Mouse (Mus musculus): ENCODE data around the gene Hsf5. TPM values are rescaled to one million over a fixed set of nuclear protein-coding genes. Genes with fewer than 3 reads are reported as not detected.
A peak's percentile ranks its signal among the peaks of the same experiment; 100 is the strongest.

Hsf5 gene
- 0.27 and 0.41 TPM in 2 replicates for polyA plus RNA-seq (2016; fragmentation: Nextera tagmentation; extraction: Ambion mirVana)

DNA sequence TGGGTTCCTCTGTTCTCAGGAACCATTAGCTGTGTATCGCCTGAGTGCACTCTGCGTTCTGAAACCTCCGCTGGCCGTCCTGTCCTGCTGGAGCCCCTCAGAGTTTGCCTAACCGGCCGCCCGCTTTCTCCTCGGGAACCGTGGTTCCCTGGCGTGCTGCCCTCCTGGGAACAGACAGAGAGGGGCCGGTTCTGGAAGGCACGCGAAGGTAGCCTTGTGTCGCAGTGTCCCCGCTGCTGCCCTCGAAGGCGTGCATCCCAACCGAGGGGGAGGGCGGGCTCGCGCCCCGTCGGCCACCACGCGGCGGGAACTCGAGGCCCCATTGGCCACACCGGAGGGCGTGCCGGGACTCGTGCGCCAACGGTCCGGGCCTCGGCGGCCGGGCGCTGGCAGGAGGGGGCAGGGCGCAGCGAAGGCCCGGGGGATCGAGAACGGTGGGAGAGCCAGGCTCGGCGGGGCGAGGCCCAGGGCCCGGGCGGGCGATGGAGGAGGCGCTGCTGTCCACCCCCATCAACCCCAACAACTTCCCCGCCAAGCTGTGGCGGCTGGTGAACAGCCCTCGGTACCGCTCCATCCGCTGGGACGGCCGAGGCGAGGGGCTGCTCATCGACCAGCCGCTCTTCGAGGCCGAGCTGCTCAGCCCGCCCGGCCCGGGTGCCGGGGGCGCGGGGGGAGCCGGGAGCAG is at the start of gene Hsf5:
TSS of gene Hsf5 (plus strand) at position 375 of the 685 bp plus-strand sequence.
- H3K4me3 ChIP-seq, result no peak within 1 kb of the TSS
- H3K36me3 ChIP-seq (replicated peaks), result peaks cover 92% of the 10 kb centered on the region
- WGBS, result 90% methylated on average over 69 of the region's 69 CpGs
- DNase-seq (ENCODE audit: low spot score), result no peak
- H3K9me3 ChIP-seq, result peaks cover 11% of the 10 kb centered on the region
- H3K27me3 ChIP-seq (replicated peaks; ENCODE audit: low read depth, poor library complexity, severe bottlenecking), result no peaks in the 10 kb centered on the region
- H3K4me1 ChIP-seq, result no peaks in the 10 kb centered on the region
- H3K27ac ChIP-seq (replicated peaks), result no peak within 1 kb of the TSS

DNA sequence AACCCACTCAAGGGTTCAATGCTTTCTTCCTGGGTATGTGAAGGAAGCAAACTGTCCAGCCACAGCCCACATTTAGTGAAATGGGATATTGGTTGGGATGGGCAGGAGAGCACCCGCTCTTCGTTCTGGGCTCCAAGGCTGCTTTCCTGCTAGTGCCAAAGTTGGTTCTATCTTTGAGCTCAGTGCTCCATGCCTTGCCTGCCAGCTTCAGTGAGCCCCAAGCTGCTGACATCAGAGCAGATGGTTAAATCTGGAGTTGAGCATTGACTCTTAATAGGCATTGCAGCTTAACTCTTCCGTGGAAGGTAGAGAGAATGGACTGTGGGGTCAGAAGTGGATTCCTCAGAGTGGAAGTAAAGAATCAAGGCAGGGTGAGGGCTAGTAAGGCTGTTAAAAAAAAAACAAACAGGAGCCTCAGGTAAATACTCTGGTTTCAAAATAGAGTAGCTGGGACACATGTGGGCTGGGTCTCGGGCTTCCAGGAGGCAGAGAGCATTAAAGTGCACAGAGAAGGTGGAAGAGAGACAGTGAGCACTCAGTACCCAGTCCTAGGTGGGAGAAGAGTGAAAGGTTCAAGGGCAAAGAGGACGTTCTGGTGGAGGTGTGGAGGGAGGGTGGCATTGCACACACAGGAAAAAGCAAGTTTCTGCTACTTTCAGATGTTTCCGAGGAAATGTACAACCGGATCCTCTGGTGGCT is 48.6 kb upstream of the Hsf5 start, which contains the start of gene Sept4:
TSS of gene Sept4 (plus strand) at position 649 of the 699 bp plus-strand sequence.
- no peaks in the 10 kb centered on the region for H3K36me3 ChIP-seq (replicated peaks)
- no peaks in the 10 kb centered on the region for H3K27me3 ChIP-seq (replicated peaks; ENCODE audit: low read depth, poor library complexity, severe bottlenecking)
- no peak within 1 kb of the TSS for H3K27ac ChIP-seq (replicated peaks)
- H3K4me1 ChIP-seq, result peaks cover 25% of the 10 kb centered on the region
- H3K4me3 ChIP-seq, result no peak within 1 kb of the TSS
- 84% methylated on average over 7 of the region's 7 CpGs for WGBS
- H3K9me3 ChIP-seq, result no peaks in the 10 kb centered on the region
- no peak for DNase-seq (ENCODE audit: low spot score)

DNA sequence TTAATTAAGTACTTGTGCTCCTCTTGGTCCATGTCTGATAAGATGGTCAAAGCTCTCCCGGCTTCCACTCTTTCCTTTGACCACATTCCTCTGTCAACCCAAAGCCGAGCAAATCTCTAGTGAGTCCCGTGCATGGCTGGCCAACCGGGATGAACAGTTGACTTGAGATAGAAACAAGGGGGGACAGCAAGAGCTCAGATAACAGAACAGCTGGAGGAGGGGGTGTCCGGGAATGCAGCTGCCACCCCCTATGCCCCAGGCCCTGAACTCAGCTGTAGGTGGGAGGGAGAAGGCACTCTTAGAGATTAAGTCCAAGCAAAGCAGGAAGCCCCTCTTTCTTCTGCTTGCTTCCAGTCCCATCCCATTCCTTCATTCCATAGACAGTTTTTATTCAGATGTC is 46.2 kb upstream of the Hsf5 start:
- H3K27me3 ChIP-seq (replicated peaks; ENCODE audit: low read depth, poor library complexity, severe bottlenecking), result no peaks in the 10 kb centered on the region
- no peak overlapping the region for H3K4me3 ChIP-seq
- no peak overlapping the region for H3K27ac ChIP-seq (replicated peaks)
- H3K9me3 ChIP-seq, result no peaks in the 10 kb centered on the region
- H3K4me1 ChIP-seq, result peaks cover 41% of the 10 kb centered on the region
- no peak for DNase-seq (ENCODE audit: low spot score)
- H3K36me3 ChIP-seq (replicated peaks), result no peaks in the 10 kb centered on the region
- WGBS, result 59% methylated on average over 5 of the region's 5 CpGs

DNA sequence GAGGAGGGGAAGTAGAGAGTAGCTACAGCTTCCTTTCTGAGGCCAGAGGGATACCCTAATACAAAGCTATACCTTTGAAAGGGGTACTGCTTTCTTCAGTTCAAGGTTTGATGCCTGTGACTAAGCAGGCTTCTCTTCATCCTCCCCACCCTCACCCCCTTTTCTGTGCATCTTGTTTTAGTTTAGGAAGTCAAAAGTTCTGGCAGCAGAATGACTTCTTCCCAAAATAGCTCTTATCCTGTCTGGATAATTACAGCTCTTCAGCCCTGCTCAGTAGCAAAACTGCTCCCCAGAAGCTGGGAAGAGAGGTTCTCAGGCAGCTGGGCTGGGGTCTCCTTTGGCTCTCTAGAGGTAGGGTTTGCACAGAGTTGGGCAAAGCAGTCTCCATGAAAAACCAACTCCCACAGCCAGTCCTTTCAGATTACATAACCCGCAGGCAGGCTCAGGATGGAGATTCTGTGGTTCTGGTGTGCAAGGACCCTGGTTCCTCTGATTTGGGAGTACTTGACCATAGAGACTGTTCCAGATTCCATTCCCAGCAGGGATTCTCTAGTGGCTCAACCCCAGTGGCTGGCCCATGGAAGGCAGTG is 45.5 kb upstream of the Hsf5 start:
- no peaks in the 10 kb centered on the region for H3K9me3 ChIP-seq
- H3K4me3 ChIP-seq, result no peak overlapping the region
- WGBS, result 89% methylated on average over 1 of the region's 1 CpGs
- H3K36me3 ChIP-seq (replicated peaks), result no peaks in the 10 kb centered on the region
- H3K4me1 ChIP-seq, result peaks cover 41% of the 10 kb centered on the region
- DNase-seq (ENCODE audit: low spot score), result no peak
- no peak overlapping the region for H3K27ac ChIP-seq (replicated peaks)
- peaks cover 4% of the 10 kb centered on the region for H3K27me3 ChIP-seq (replicated peaks; ENCODE audit: low read depth, poor library complexity, severe bottlenecking)

DNA sequence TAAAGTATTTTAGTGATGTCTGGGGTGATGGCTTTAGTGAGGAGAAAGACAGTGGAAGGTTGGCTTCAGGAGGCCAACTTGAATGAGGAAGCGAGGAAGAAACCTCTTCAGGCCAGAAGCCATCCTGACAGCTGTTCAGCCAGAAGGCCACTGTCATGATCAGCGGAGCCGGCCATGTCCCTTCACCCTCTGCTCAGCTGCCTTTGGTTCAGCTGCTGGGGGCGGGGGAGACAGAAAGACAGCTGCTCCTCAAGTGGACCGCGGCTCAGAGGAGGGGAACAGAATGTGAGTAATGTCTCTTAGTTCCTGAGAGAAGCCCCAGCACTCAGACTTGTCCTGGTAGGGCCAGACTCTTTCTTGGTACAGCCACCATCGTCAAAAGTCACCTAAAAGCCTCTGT is 43.2 kb upstream of the Hsf5 start:
- Histone ChIP-seq H3K9me3 (no peaks in the 10 kb centered on the region), H3K27me3 (replicated peaks; ENCODE audit: low read depth, poor library complexity, severe bottlenecking) (peaks cover 20% of the 10 kb centered on the region), H3K27ac (replicated peaks) (no peak overlapping the region), H3K4me1 (peaks cover 57% of the 10 kb centered on the region), H3K4me3 (no peak overlapping the region), H3K36me3 (replicated peaks) (no peaks in the 10 kb centered on the region)
- peak; percentile 9 for DNase-seq (ENCODE audit: low spot score)
- 78% methylated on average over 7 of the region's 7 CpGs for WGBS

DNA sequence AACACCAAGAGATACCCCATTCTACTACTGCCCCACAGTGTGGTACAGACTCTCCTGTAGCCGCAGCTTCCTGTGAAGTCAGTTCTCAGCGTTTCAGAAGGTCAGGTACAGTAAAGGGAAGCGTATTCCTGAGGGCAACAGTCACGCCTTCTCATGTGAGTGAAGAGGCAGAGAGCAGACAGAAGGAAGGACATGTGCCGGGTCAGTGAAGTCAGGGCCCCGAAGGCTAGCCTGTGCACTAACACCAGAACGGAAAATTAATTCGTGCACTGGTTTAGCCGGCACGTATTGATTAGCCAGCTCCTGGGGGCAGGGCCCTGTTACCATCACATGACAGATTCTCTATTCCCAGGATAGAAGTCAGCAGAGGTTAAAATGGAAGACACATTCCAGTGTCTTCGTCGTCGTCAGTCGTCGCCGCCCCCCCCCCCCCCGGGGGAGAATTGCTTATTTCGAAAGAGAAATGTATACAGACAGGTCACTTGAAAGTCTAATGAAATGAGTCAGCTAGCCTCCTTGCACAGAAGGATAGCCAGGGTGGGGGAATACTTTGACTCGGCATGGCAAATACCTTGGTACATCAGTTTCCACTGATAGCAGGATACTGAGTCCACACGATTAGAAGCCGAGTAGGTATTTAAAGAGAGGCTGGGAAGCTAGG is 42.3 kb upstream of the Hsf5 start:
- Histone ChIP-seq H3K9me3 (no peaks in the 10 kb centered on the region), H3K4me3 (no peak overlapping the region), H3K27me3 (replicated peaks; ENCODE audit: low read depth, poor library complexity, severe bottlenecking) (peaks cover 29% of the 10 kb centered on the region), H3K27ac (replicated peaks) (no peak overlapping the region), H3K36me3 (replicated peaks) (no peaks in the 10 kb centered on the region), H3K4me1 (peaks cover 66% of the 10 kb centered on the region)
- 70% methylated on average over 21 of the region's 21 CpGs for WGBS
- peak; percentile 7 for DNase-seq (ENCODE audit: low spot score)

DNA sequence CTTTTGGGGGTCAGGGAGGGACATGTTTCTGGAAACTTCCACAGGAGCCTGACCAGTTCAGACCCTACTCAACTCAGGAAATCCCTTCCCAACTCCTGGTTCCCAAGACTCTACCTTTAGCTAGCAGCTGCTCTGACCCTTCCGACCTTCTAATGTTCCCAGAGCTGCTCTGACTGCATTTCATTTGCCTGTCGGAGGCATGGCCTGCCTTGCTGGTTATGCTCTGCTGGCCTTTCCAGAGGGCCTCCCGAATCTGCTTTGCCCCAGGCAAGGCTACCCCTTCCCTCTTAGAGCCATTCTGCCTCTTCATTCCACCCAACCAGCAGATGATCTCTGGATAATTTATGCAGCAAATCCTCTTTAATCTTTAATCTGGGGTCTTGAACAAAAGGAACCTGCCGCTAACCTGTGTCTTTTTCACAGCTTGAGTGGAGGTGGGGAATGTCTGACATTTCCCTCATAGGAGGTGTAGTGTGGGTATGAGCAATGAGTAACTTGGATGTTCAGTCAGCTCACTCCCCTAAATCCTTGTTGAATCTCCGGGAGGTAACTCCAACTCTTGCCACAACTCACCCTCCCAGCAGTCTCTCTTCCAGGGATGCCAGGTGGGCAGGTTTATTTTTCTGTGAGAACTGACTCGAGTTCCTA is 39.2 kb upstream of the Hsf5 start:
- H3K27me3 ChIP-seq (replicated peaks; ENCODE audit: low read depth, poor library complexity, severe bottlenecking), result peaks cover 43% of the 10 kb centered on the region
- WGBS, result 9% methylated on average over 6 of the region's 6 CpGs

DNA sequence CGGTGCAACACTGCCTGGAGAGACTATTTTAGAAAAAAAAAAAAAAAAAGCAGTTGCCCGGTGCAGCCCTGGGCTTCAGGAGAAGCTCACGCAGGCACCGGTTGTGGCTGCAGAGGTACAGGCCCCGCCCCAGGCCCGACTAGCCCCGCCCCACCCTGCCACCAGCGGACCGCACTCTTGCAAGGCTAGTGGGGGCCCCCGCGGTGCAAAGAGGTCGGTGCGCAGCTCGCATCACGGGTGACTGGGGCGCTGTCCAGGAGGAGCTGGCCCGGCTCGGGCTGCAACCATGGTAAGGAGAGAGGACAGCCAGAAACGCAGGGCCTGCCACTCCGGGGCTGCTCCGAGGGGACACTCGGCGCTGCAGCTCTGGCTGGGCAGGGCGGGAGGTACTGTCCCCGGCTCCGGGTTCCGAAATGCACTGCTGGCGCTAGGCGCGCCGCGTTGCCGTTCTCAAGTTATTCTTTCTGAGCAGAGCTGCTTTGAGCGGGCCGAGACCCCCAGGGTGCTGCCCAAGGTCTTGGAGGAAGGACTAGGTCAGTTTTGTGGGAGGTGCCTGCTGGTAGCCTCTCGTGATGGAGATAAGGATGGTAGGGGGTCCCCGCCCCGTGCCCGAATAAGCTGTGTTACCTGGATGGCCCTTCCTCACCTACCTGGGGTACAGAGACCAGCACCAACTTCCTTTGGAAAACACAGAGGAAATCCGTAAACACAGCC is 38.6 kb upstream of the Hsf5 start:
- peaks cover 43% of the 10 kb centered on the region for H3K27me3 ChIP-seq (replicated peaks; ENCODE audit: low read depth, poor library complexity, severe bottlenecking)
- H3K27ac ChIP-seq (replicated peaks), result peak overlapping the region; percentile 70
- no peaks in the 10 kb centered on the region for H3K9me3 ChIP-seq
- WGBS, result under 1% methylated on average over 40 of the region's 40 CpGs
- no peaks in the 10 kb centered on the region for H3K36me3 ChIP-seq (replicated peaks)
- DNase-seq (ENCODE audit: low spot score), result peak; percentile 79
- H3K4me1 ChIP-seq, result peaks cover 51% of the 10 kb centered on the region
- peak overlapping the region; percentile 72 for H3K4me3 ChIP-seq

More for the DNA sequence above, 39.2 kb upstream of the Hsf5 start:
- H3K36me3 ChIP-seq (replicated peaks), result no peaks in the 10 kb centered on the region
- no peaks in the 10 kb centered on the region for H3K9me3 ChIP-seq
- peak overlapping the region; percentile 72 for H3K4me3 ChIP-seq
- H3K27ac ChIP-seq (replicated peaks), result peak overlapping the region; percentile 70; the same call in 1 of the 2 replicates
- H3K4me1 ChIP-seq, result peaks cover 53% of the 10 kb centered on the region
- DNase-seq (ENCODE audit: low spot score), result peak; percentile 8

DNA sequence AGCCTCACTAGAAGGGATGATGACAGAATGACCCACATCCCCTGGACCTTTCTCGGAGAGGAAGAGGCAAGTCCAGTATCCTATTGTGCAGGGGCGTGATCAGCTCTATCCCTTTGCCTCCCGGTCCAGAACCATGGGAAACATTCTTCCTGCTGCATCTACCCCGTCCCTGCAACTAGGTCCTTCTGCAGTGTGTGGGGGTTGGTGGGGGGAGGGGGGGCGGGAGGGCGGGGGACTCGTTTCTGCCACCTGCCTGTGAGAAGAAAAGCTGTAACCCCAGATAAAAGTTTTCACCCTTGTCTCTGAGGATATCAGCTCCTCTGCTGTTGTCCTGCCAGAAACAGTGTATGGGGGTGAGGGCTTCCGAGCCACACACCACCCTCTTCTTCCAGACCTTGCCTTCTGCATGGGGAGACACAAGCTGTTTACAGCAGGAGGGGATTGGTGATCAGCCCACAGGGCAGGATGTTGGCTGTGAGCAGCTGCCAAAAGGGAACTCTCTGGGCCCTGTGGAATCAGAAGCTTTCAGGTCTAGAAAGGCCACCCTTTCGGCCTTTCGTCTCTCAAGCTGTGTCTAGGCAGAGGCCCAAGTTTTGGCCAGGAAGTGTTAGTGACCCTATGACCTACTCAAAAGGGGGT is 37.9 kb upstream of the Hsf5 start:
- WGBS, result 17% methylated on average over 10 of the region's 10 CpGs
- peaks cover 43% of the 10 kb centered on the region for H3K27me3 ChIP-seq (replicated peaks; ENCODE audit: low read depth, poor library complexity, severe bottlenecking)
- peak; percentile 33 for DNase-seq (ENCODE audit: low spot score)
- H3K36me3 ChIP-seq (replicated peaks), result no peaks in the 10 kb centered on the region
- peak overlapping the region; percentile 72 for H3K4me3 ChIP-seq
- H3K4me1 ChIP-seq, result peaks cover 44% of the 10 kb centered on the region
- H3K9me3 ChIP-seq, result no peaks in the 10 kb centered on the region
- no peak overlapping the region for H3K27ac ChIP-seq (replicated peaks)

DNA sequence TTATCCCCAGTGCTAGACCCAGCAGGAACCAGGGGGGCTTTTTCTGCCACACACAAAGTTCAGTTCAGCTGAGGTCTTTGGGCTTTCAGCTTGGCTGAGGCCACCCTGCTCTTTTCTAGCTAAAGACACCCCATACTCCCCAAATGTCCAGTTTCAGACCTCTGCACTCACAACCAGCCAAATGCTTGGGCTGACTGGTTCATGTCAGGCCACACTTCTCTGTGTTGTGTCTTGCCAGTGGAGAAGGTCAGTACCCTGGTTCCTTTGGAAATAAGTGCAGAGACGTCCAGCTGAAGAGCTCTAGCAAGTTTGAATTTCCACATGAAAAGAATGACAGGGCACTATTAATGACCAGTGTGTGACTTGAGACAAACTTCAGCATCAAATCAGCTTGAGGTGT is 37.3 kb upstream of the Hsf5 start:
- WGBS, result 52% methylated on average over 1 of the region's 1 CpGs
- peaks cover 43% of the 10 kb centered on the region for H3K27me3 ChIP-seq (replicated peaks; ENCODE audit: low read depth, poor library complexity, severe bottlenecking)
- H3K27ac ChIP-seq (replicated peaks), result no peak overlapping the region
- no peak for DNase-seq (ENCODE audit: low spot score)
- H3K36me3 ChIP-seq (replicated peaks), result no peaks in the 10 kb centered on the region
- H3K4me3 ChIP-seq, result peak overlapping the region; percentile 72; the same call in 1 of the 2 replicates
- H3K9me3 ChIP-seq, result no peaks in the 10 kb centered on the region
- peaks cover 40% of the 10 kb centered on the region for H3K4me1 ChIP-seq

DNA sequence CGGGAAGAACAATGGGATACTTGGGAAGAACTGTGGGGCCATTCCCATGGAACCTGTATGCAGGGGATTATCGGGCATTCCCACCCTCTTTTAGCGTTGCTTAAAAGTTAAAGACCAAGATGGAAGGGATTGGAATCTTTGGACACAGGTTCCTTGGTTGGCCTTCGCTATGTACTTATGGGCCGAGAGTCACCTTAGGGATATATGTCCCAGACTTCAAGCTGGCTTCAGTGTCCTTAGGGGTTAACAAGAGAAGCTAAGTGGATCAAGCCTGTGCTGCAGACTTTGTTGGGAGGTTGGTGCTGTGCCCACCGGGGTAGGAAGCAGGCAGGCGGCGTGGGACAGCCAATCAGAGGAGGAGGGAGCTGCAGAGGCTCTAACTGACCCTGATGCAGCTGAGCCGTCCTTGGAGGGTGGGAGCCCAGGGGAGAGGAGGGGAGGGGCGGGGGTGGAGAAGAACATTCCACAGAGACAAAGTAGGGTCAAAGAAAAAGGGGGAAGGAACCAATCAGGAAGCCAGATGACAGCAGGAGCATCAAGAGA is 36.4 kb upstream of the Hsf5 start:
- no peak for DNase-seq (ENCODE audit: low spot score)
- H3K27ac ChIP-seq (replicated peaks), result no peak overlapping the region
- no peak overlapping the region for H3K4me3 ChIP-seq
- H3K27me3 ChIP-seq (replicated peaks; ENCODE audit: low read depth, poor library complexity, severe bottlenecking), result peaks cover 43% of the 10 kb centered on the region
- WGBS, result 48% methylated on average over 10 of the region's 10 CpGs
- H3K36me3 ChIP-seq (replicated peaks), result no peaks in the 10 kb centered on the region
- no peaks in the 10 kb centered on the region for H3K9me3 ChIP-seq
- H3K4me1 ChIP-seq, result peaks cover 41% of the 10 kb centered on the region
